Mouse (Mus musculus) intestine, postnatal 0 days (tissue): ENCODE data around the gene Lrrtm3. TPM values are rescaled to one million over a fixed set of nuclear protein-coding genes. Genes with fewer than 3 reads are reported as not detected.

Experiments
- ATAC-seq: fragments of 200-750 bp; cut with Nextera tagmentation; 2 replicates; pipeline ENCODE4 v1.8.0; 2017; ENCODE audit warnings: mild to moderate bottlenecking, moderate TSS enrichment, moderate library complexity
- H3K27ac ChIP-seq: fragments of 300-500 bp; sonication (generic); 2 replicates; pipeline ENCODE4 v1.5.1; 2014; ENCODE audit warnings: mild to moderate bottlenecking, low read depth, low read length, moderate library complexity
- H3K27me3 ChIP-seq: fragments of 300-500 bp; sonication (generic); replicated peaks from 2 replicates; pipeline ENCODE4 v1.6.1; 2014; ENCODE audit warnings: low read length, mixed read lengths; ENCODE audit not compliant: control insufficient read depth, insufficient read depth
- H3K36me3 ChIP-seq: fragments of 300-500 bp; sonication (generic); 2 replicates; pipeline ENCODE4 v1.6.1; 2014; ENCODE audit warnings: mild to moderate bottlenecking, moderate library complexity; ENCODE audit not compliant: control insufficient read depth, insufficient read depth
- H3K4me1 ChIP-seq: fragments of 300-500 bp; sonication (generic); replicated peaks from 2 replicates; pipeline ENCODE4 v1.6.1; 2014; ENCODE audit warnings: antibody characterized with exemption, low read length, mixed read lengths; ENCODE audit not compliant: control insufficient read depth, insufficient read depth
- H3K4me2 ChIP-seq: fragments of 300-500 bp; sonication (generic); replicated peaks from 2 replicates; pipeline ENCODE4 v1.6.1; 2014; ENCODE audit warnings: low read depth, mild to moderate bottlenecking, moderate library complexity
- H3K4me3 ChIP-seq: fragments of 300-500 bp; sonication (generic); 2 replicates; pipeline ENCODE4 v1.5.1; 2014; ENCODE audit warnings: low read depth, low read length
- H3K9ac ChIP-seq: fragments of 300-500 bp; sonication (generic); 2 replicates; pipeline ENCODE4 v1.6.1; 2014; ENCODE audit warnings: mild to moderate bottlenecking, low read depth, low read length
- H3K9me3 ChIP-seq: fragments of 300-500 bp; sonication (generic); 2 replicates; pipeline ENCODE4 v1.6.1; 2016; ENCODE audit warnings: mixed run types; ENCODE audit not compliant: control insufficient read depth
- CTCF ChIP-seq: sonication (generic); IDR thresholded peaks from 2 replicates; pipeline ENCODE4 v1.5.1; 2016; ENCODE audit warnings: low read depth, mild to moderate bottlenecking, control low read depth, antibody characterized with exemption, moderate library complexity
- WGBS: fragments of 180-500 bp; shearing (Covaris S2); extraction: QIAGEN DNeasy Blood & Tissue Kit; methylation state at CpG from one replicate; pipeline ENCODE4 v1.1.7; 2014; 5-methylcytosine and 5-hydroxymethylcytosine counted together
- polyA plus RNA-seq: library from polyadenylated mRNA; unstranded; fragments of >200 nt; fragmentation: Nextera tagmentation; extraction: Ambion mirVana; gene quantifications from 2 replicates; pipeline ENCODE4 v1.2.1, GENCODE M21; 2015

Lrrtm3 gene
- polyA plus RNA-seq, 1 experiment from 2014 or later, result 1.6 TPM

DNA sequence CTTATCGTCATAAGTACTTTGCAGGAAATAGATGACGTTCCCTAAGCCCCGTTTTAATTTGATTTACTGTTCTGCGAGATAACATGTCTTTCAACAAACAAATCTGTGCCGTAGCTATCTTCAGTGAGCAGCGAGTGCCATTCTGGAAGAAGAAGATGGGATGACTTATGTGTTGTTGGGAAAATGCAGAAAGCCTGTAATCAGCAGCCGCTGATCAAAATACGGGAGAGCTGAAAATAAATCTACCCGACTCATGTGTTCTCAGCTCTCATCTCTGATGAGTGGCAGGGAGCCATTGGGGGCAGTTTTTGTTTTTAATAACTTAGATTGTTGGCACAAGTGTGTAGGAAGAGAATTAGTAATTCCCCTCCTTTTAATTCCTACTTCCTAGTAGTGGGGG lies 26.4 kb downstream of the Lrrtm3 start:
- Histone ChIP-seq H3K9ac (no peak overlapping the region), H3K27me3 (no peaks in the 10 kb centered on the region), H3K4me1 (no peaks in the 10 kb centered on the region), H3K4me3 (no peak overlapping the region), H3K36me3 (no peaks in the 10 kb centered on the region), H3K9me3 (no peaks in the 10 kb centered on the region), H3K27ac (no peak overlapping the region), H3K4me2 (no peak overlapping the region)
- no peak for TF ChIP-seq CTCF
- 58% methylated on average over 9 of the region's 9 CpGs for WGBS
- ATAC-seq, result no peak

DNA sequence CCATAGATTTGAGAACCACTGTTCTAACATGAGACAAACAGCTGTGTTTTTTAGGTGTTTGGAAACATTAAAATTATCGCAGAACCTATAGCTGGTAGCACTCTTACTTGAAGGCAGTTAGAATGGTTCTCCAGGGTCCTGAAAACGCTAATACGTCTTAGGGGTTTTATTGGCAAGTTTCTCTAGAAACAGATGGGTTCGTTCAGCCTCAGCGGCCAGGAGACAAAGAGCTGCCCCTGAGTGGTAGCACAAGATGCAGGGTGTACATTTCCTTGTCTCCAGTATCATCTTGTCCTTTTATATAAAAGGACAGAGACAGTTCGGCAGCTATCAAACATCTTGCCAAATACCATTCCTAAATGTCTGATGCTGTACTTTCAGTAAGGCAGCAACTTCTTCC lies 40.1 kb downstream of the Lrrtm3 start:
- Histone ChIP-seq H3K4me3 (no peak overlapping the region), H3K27me3 (no peaks in the 10 kb centered on the region), H3K36me3 (no peaks in the 10 kb centered on the region), H3K4me1 (no peaks in the 10 kb centered on the region), H3K27ac (no peak overlapping the region), H3K9ac (no peak overlapping the region), H3K4me2 (no peak overlapping the region), H3K9me3 (no peaks in the 10 kb centered on the region)
- TF ChIP-seq CTCF, result no peak
- no peak for ATAC-seq
- WGBS, result 86% methylated on average over 6 of the region's 6 CpGs

DNA sequence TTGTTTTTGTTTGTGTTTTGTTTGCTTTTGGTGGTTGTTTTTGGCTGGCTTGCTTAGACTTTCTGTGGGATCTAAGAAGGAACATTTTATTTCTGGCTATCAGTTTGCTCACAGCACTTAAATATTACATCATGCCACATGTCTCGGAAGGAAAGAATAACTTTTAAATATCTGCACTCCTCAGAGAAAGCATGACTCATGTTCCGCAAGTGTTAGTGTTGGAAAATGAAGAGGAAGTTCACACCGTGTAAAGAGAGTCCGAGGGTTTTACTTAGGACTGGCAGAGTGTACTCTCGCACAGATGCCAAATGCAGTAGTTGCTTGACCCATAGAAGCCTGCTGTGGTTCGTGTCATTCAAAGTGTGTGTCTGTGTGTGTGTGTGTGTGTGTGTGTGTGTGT lies 40.9 kb downstream of the Lrrtm3 start:
- no peak for ATAC-seq
- 76% methylated on average over 6 of the region's 6 CpGs for WGBS
- H3K9me3 ChIP-seq, result no peaks in the 10 kb centered on the region
- no peak overlapping the region for H3K9ac ChIP-seq
- no peak overlapping the region for H3K4me3 ChIP-seq
- no peaks in the 10 kb centered on the region for H3K36me3 ChIP-seq
- no peak overlapping the region for H3K27ac ChIP-seq
- H3K4me1 ChIP-seq, result no peaks in the 10 kb centered on the region
- TF ChIP-seq CTCF, result no peak
- H3K4me2 ChIP-seq, result no peak overlapping the region
- H3K27me3 ChIP-seq, result no peaks in the 10 kb centered on the region

DNA sequence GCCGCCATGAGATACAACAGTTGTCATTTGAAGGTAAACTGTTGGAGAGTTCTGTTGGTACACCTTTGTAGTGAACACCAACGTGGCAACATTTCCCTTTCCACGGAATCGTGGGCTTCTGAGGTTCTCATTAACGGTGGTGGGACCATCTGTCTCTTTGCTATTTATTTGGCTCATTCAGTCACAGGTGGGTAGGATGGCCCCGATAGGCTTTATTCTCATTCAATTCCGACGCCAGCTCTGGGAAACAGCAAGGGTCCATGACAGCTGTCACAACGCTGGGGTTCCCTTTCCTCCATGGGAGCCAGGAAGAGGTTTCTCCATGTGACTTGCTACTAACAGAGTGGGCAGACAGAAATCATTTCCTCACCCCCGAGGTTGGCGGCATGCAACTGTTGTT lies 48.2 kb downstream of the Lrrtm3 start:
- no peak for ATAC-seq
- Histone ChIP-seq H3K9ac (no peak overlapping the region), H3K4me1 (no peaks in the 10 kb centered on the region), H3K4me2 (no peak overlapping the region), H3K9me3 (no peaks in the 10 kb centered on the region), H3K4me3 (no peak overlapping the region), H3K27me3 (no peaks in the 10 kb centered on the region), H3K27ac (no peak overlapping the region), H3K36me3 (no peaks in the 10 kb centered on the region)
- WGBS, result 83% methylated on average over 11 of the region's 11 CpGs
- no peak for TF ChIP-seq CTCF

DNA sequence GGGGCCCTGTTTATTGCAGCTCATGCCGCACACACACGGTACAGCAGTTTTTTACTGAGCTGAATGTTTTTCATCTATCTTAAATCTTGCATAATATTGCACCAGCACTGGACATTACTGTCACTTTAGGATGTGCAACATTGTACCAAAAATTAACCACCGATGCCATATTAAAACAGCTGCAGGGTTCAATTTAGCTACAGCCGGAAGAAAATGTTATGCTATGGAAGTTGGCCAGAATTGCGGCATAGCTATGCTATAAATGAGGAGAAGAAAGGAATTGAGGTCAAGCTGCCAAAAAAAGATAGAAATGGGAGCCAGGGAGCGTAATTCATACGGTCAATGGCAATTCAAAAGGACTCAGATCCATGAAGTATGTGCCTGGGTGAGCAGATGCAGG lies 48.9 kb downstream of the Lrrtm3 start:
- 74% methylated on average over 7 of the region's 7 CpGs for WGBS
- H3K9me3 ChIP-seq, result no peaks in the 10 kb centered on the region
- no peak for TF ChIP-seq CTCF
- H3K4me2 ChIP-seq, result no peak overlapping the region
- no peaks in the 10 kb centered on the region for H3K4me1 ChIP-seq
- no peaks in the 10 kb centered on the region for H3K36me3 ChIP-seq
- ATAC-seq, result no peak
- H3K4me3 ChIP-seq, result no peak overlapping the region
- no peaks in the 10 kb centered on the region for H3K27me3 ChIP-seq
- H3K27ac ChIP-seq, result no peak overlapping the region
- no peak overlapping the region for H3K9ac ChIP-seq

DNA sequence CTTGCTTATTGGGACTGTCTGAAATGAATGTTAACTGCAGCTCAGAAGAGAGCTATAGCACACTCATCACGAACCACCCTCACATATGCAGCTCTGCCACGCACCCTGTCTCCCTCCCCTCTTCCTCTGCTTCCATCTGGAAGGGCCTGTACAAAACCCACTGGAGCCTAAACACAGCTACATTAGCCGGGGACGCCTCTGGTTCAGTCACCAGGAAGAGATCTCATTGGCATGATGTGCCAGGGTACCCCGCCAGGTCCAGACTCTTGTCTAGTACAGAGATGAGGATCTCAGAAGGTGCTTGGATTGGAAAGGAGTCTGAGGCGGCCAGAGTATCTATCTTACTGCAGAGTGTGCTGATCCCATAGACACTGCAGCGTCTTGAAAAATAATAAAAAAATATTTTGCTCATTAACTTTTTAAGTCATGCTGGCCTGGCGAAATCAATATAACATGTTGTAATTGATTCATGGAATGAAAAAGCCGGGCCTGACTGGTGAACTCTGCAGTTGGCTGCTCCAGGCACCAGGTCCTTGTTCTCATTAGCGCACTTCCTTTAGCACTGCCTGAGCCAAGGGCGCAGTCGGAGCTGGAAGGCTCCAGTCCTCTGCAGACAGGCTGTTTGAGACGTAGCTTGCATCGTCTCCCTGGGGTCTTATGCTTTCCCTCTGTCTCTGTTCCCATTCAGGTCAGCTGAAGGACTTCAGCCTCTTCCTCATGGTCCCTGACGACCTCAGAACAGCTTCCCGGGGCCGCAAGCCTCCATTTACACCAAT lies 50.1 kb downstream of the Lrrtm3 start:
- Histone ChIP-seq H3K27ac (no peak overlapping the region), H3K27me3 (no peaks in the 10 kb centered on the region), H3K4me2 (no peak overlapping the region), H3K4me1 (no peaks in the 10 kb centered on the region), H3K9ac (no peak overlapping the region), H3K9me3 (no peaks in the 10 kb centered on the region), H3K36me3 (no peaks in the 10 kb centered on the region), H3K4me3 (no peak overlapping the region)
- WGBS, result 81% methylated on average over 17 of the region's 17 CpGs
- no peak for ATAC-seq
- no peak for TF ChIP-seq CTCF
